Mouse (Mus musculus): ENCODE measurements around the gene Smco4. TPM values are rescaled to one million over a fixed set of nuclear protein-coding genes. Genes with fewer than 3 reads are reported as not detected.

The Smco4 gene
- polyA plus RNA-seq, 1 experiment from 2014 or later = 1.4 TPM

GRCm38 (mm10) chr9:15594148-15594547, 100.9 kb downstream of the Smco4 start:
- Histone ChIP-seq H3K27ac (replicated peaks) (no peak overlapping the region), H3K36me3 (ENCODE audit: control insufficient read depth, insufficient read depth, low read length) (no peaks in the 10 kb centered on the region), H3K9ac (ENCODE audit: low read length) (no peak overlapping the region), H3K9me3 (ENCODE audit: control insufficient read depth, low read length) (no peaks in the 10 kb centered on the region), H3K4me3 (ENCODE audit: low read depth, low read length) (no peak overlapping the region), H3K4me1 (replicated peaks; ENCODE audit: control insufficient read depth, insufficient read depth) (no peaks in the 10 kb centered on the region), H3K4me2 (replicated peaks; ENCODE audit: low read depth) (no peak overlapping the region), H3K27me3 (ENCODE audit: control insufficient read depth, insufficient read depth, low read length) (no peaks in the 10 kb centered on the region)
- no peak for ATAC-seq (ENCODE audit: low FRiP score, low TSS enrichment)
- DNase-seq (ENCODE audit: low spot score) = no peak
- 78% methylated on average over 4 of the region's 4 CpGs for WGBS
- TF ChIP-seq EP300 (optimal IDR thresholded peaks at IDR 0.05) (no peak), CTCF (IDR thresholded peaks at IDR 0.05; ENCODE audit: low read depth) (no peak)

Other genes starting within 250 kb of the Smco4 start
- 18.5 and 20.0 TPM in 2 replicates for gene Med17, start 213.5 kb upstream of the Smco4 start, polyA plus RNA-seq (2015; fragmentation: Nextera tagmentation; extraction: Ambion mirVana)
- 39.1 and 41.1 TPM in 2 replicates for gene Taf1d, start 187.2 kb upstream of the Smco4 start, polyA plus RNA-seq (2015; fragmentation: Nextera tagmentation; extraction: Ambion mirVana)
- 6.6 and 6.7 TPM in 2 replicates for gene 4931406C07Rik, start 187.0 kb upstream of the Smco4 start, polyA plus RNA-seq (2015; fragmentation: Nextera tagmentation; extraction: Ambion mirVana)
- gene Cep295, start 135.6 kb upstream of the Smco4 start, polyA plus RNA-seq (2015; fragmentation: Nextera tagmentation; extraction: Ambion mirVana) = 4.4 and 4.6 TPM in 2 replicates
- gene Deup1, start 134.5 kb downstream of the Smco4 start, polyA plus RNA-seq (2015; fragmentation: Nextera tagmentation; extraction: Ambion mirVana) = 0.05 and 0.11 TPM in 2 replicates
- gene Slc36a4, start 216.3 kb downstream of the Smco4 start, polyA plus RNA-seq (2015; fragmentation: Nextera tagmentation; extraction: Ambion mirVana) = 5.5 and 6.3 TPM in 2 replicates